Mouse (Mus musculus): ENCODE results near the gene Ezh1. TPM values are rescaled to one million over a fixed set of nuclear protein-coding genes. Genes with fewer than 3 reads are reported as not detected.
A peak's percentile ranks its signal among the peaks of the same experiment; 100 is the strongest.

Ezh1 gene
- total and polyA plus RNA-seq, 3 experiments: 4.2 to 55.9 (median 25.4) TPM

DNA sequence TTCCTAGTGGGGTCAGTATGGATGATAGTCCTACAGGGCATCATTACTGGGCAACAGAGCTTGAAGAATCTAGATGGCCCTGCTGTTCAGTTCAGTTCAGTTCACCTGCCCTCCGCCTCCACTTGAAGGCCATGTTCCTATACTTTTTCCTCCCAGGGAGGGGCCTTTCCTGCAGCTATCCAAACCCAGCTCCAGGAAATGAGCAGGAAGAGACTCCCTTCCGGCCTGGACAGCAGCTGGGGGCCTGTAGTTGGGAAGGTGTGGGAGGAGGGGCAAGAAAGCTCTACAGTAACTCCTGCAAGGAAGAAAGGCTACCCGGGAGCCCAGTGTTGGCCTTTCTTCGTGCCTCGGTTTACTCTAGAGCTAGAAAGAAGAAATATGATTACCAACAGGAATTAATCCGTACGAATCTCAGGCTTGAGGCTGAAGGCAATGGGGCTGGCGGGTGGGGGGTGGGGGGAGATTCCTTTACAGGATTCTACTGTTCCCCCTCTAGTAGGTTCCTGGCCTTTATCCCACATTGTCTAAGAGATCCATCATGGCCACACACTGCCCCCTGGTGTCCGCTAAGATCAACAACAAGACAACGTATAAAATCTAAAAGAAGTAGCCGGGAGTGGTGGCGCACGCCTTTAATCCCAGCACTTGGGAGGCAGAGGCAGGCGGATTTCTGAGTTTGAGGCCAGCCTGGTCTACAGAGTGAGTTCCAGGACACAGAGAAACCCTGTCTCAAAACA is 22.2 kb upstream of the Ezh1 start:
- TF ChIP-seq POLR2AphosphoS5 (IDR thresholded peaks at IDR 0.05; ENCODE audit: insufficient replicate concordance, low read depth, low read length) (no peak), GATA2 (IDR thresholded peaks at IDR 0.05; ENCODE audit: borderline replicate concordance, low read depth, low read length) (no peak), TAL1 (conservative IDR thresholded peaks at IDR 0.05; ENCODE audit: low read depth, low read length) (no peak), GATA1 (IDR thresholded peaks at IDR 0.05; ENCODE audit: borderline replicate concordance, low read length) (no peak), CTCF (IDR thresholded peaks at IDR 0.05; ENCODE audit: low read depth, low read length) (0 out of 2 replicates have a peak, but pooled peaks have one; percentile 9)
- Histone ChIP-seq H3K4me1 (ENCODE audit: insufficient read depth, low read depth, low read length) (peaks cover 26% of the 10 kb centered on the region), H3K4me3 (ENCODE audit: low read depth, low read length) (no peak overlapping the region), H3K27me3 (ENCODE audit: insufficient read depth, low read length) (peaks cover 43% of the 10 kb centered on the region), H3K9me3 (replicated peaks) (0 out of 2 replicates have a peak, but pooled peaks cover 3% of the 10 kb centered on the region), H3K36me3 (replicated peaks) (no peaks in the 10 kb centered on the region)
- ATAC-seq (ENCODE audit: extremely low read depth, insufficient number of reproducible peaks, low FRiP score, poor library complexity, severe bottlenecking) (no peak), DNase-seq (ENCODE audit: low spot score) (no peak)

DNA sequence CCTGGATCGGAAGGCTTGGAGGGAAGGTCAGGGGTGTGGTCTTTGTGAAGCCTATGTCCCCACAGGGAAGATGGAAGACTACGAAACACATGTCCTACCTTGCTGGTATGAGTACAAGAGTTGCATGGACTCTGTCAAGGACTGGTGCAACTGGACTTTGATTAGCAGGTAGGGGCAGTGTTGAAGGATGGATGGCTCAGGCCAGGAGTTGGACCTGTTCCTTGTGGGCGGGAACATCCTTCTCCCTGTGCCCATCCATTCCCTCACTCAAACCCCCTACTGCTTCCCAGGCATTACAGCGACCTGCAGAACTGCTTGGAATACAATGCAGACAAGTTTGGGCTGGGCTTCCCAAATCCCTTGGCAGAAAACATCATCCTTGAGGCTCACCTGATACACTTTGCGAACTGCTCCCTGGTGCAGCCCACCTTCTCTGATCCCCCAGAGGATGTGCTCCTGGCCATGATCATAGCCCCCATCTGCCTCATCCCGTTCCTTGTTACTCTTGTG is 21.3 kb upstream of the Ezh1 start:
- H3K27me3 ChIP-seq (ENCODE audit: insufficient read depth, low read length): peaks cover 50% of the 10 kb centered on the region
- no peak overlapping the region for H3K4me3 ChIP-seq (ENCODE audit: low read depth, low read length)
- DNase-seq (ENCODE audit: low spot score) (no peak), ATAC-seq (ENCODE audit: extremely low read depth, insufficient number of reproducible peaks, low FRiP score, poor library complexity, severe bottlenecking) (no peak)
- H3K9me3 ChIP-seq (replicated peaks): 0 out of 2 replicates have a peak, but pooled peaks cover 3% of the 10 kb centered on the region
- peaks cover 22% of the 10 kb centered on the region for H3K4me1 ChIP-seq (ENCODE audit: insufficient read depth, low read depth, low read length)
- no peaks in the 10 kb centered on the region for H3K36me3 ChIP-seq (replicated peaks)
- no peak for TF ChIP-seq CTCF (IDR thresholded peaks at IDR 0.05; ENCODE audit: low read depth, low read length)
- TF ChIP-seq GATA2 (IDR thresholded peaks at IDR 0.05; ENCODE audit: borderline replicate concordance, low read depth, low read length): no peak
- no peak for TF ChIP-seq POLR2AphosphoS5 (IDR thresholded peaks at IDR 0.05; ENCODE audit: insufficient replicate concordance, low read depth, low read length)
- no peak for TF ChIP-seq GATA1 (IDR thresholded peaks at IDR 0.05; ENCODE audit: borderline replicate concordance, low read length)
- no peak for TF ChIP-seq TAL1 (conservative IDR thresholded peaks at IDR 0.05; ENCODE audit: low read depth, low read length)

DNA sequence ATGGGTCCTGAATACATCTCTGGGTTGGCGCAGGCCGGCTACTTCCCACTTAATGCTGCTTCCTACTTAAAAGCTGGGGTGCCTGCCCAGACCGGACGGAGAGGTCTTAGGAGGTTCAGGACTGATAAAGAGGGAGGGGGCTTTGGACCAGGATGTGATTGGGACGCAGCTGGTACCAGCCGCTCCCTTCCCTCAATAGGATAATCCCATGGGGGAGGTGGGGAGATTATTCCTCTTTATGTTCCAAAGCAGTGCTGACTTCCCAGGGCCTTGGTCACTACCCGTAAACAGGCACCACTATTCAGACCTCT is 20.4 kb upstream of the Ezh1 start:
- no peak for DNase-seq (ENCODE audit: low spot score)
- Histone ChIP-seq H3K36me3 (replicated peaks) (no peaks in the 10 kb centered on the region), H3K4me1 (ENCODE audit: insufficient read depth, low read depth, low read length) (peaks cover 20% of the 10 kb centered on the region), H3K27me3 (ENCODE audit: insufficient read depth, low read length) (peaks cover 59% of the 10 kb centered on the region), H3K4me3 (ENCODE audit: low read depth, low read length) (no peak overlapping the region), H3K9me3 (replicated peaks) (0 out of 2 replicates have a peak, but pooled peaks cover 3% of the 10 kb centered on the region)
- no peak for ATAC-seq (ENCODE audit: extremely low read depth, insufficient number of reproducible peaks, low FRiP score, poor library complexity, severe bottlenecking)
- no peak for TF ChIP-seq GATA2 (IDR thresholded peaks at IDR 0.05; ENCODE audit: borderline replicate concordance, low read depth, low read length)
- TF ChIP-seq POLR2AphosphoS5 (IDR thresholded peaks at IDR 0.05; ENCODE audit: insufficient replicate concordance, low read depth, low read length): no peak
- no peak for TF ChIP-seq GATA1 (IDR thresholded peaks at IDR 0.05; ENCODE audit: borderline replicate concordance, low read length)
- no peak for TF ChIP-seq TAL1 (conservative IDR thresholded peaks at IDR 0.05; ENCODE audit: low read depth, low read length)
- TF ChIP-seq CTCF (IDR thresholded peaks at IDR 0.05; ENCODE audit: low read depth, low read length): no peak

DNA sequence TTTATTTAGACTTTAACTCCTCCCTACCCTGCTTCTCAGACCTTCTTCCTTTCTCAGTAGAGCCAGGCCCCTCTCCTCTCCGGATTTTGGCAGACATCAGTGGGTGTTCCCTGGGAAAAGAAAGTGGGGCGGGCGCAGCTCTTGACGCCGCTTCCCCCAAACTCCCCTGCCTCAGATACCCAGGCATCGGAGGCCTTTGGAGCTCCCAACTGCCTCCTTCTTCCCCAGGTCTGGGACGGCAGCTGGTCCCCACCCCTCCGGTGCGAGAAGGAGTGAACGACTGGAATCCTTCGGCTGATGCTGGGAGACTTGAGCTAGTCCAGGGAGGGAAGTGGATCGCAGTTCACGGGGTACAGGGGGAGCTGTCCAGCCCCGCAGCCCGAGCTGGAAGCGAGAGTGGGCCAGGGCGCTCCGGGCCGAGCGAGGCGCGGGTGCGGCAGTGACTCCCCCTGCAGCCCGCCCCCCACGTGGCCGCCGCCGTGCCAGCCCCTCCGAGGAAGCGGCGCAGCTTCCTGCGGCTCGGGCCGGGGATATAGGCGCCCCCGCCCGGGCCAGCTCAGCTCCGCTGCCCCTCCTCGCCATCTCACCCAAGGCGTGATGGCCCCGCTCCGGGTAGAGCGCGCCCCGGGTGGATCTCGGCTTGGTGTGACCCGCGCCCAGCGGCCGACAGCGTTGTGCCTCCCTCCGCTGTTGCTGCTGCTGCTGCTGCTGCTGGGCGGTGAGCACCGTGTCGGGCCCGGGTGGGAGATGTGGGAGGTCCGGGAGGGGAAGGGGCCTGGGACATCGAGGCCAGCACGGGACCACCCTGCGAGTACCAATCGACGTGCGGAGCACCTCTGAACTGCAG is 19.8 kb upstream of the Ezh1 start, which contains the start of gene Ramp2:
Gene Ramp2, plus strand, starts transcription at position 174 of the 847 bp plus-strand sequence.
- no peak within 1 kb of the TSS; the same call in 1 of the 2 replicates for H3K4me3 ChIP-seq (ENCODE audit: low read depth, low read length)
- no peak for ATAC-seq (ENCODE audit: extremely low read depth, insufficient number of reproducible peaks, low FRiP score, poor library complexity, severe bottlenecking)
- TF ChIP-seq GATA2 (IDR thresholded peaks at IDR 0.05; ENCODE audit: borderline replicate concordance, low read depth, low read length) (no peak), TAL1 (conservative IDR thresholded peaks at IDR 0.05; ENCODE audit: low read depth, low read length) (no peak)

DNA sequence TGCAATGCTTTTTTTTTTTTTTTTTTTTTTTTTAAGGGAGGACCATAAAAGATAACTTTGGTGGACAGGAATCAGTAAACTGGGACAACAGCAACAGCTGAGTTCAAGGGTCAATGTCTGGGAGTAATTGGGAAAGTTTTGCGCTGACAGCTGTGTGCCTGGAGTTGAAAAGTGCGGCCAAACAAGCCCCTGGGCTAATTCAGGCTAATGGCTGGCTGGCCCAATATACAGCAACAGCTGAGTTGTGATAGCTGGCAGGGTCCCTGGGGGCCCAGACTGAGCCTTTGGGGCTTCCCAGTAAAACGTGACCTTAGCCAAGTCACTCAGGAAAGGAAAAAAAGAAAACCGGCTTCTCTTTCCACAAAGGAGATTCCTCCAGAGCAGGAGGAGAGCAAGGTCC is 18.8 kb upstream of the Ezh1 start:
- ATAC-seq (ENCODE audit: extremely low read depth, insufficient number of reproducible peaks, low FRiP score, poor library complexity, severe bottlenecking) (no peak), DNase-seq (ENCODE audit: low spot score) (no peak)
- H3K36me3 ChIP-seq (replicated peaks): no peaks in the 10 kb centered on the region
- H3K4me3 ChIP-seq (ENCODE audit: low read depth, low read length): no peak overlapping the region
- TF ChIP-seq GATA2 (IDR thresholded peaks at IDR 0.05; ENCODE audit: borderline replicate concordance, low read depth, low read length): no peak
- no peak for TF ChIP-seq TAL1 (conservative IDR thresholded peaks at IDR 0.05; ENCODE audit: low read depth, low read length)
- TF ChIP-seq GATA1 (IDR thresholded peaks at IDR 0.05; ENCODE audit: borderline replicate concordance, low read length): no peak
- no peak for TF ChIP-seq CTCF (IDR thresholded peaks at IDR 0.05; ENCODE audit: low read depth, low read length)
- no peak for TF ChIP-seq POLR2AphosphoS5 (IDR thresholded peaks at IDR 0.05; ENCODE audit: insufficient replicate concordance, low read depth, low read length)
- H3K9me3 ChIP-seq (replicated peaks): 0 out of 2 replicates have a peak, but pooled peaks cover 3% of the 10 kb centered on the region
- H3K27me3 ChIP-seq (ENCODE audit: insufficient read depth, low read length): peaks cover 64% of the 10 kb centered on the region
- peaks cover 20% of the 10 kb centered on the region for H3K4me1 ChIP-seq (ENCODE audit: insufficient read depth, low read depth, low read length)

More for the DNA sequence above, 19.8 kb upstream of the Ezh1 start, which contains the start of gene Ramp2:
- Histone ChIP-seq H3K9me3 (replicated peaks) (0 out of 2 replicates have a peak, but pooled peaks cover 3% of the 10 kb centered on the region), H3K27me3 (ENCODE audit: insufficient read depth, low read length) (peaks cover 63% of the 10 kb centered on the region), H3K36me3 (replicated peaks) (no peaks in the 10 kb centered on the region), H3K4me1 (ENCODE audit: insufficient read depth, low read depth, low read length) (peaks cover 20% of the 10 kb centered on the region)
- DNase-seq (ENCODE audit: low spot score): no peak

Measured in G1E (cell line).